Mouse (Mus musculus) liver, adult 2 months (tissue): Measurements from ENCODE around the gene Syngap1. TPM values are rescaled to one million over a fixed set of nuclear protein-coding genes. Genes with fewer than 3 reads are reported as not detected.
A peak's percentile ranks its signal among the peaks of the same experiment; 100 is the strongest.
"Not testable (repeated sequence)": the region's sequence is repeated elsewhere in the genome, so short reads cannot be mapped to it uniquely, and the experiment has no call there.

Source experiments
- DNase-seq: peaks from one replicate; pipeline ENCODE4 v3.0.0-alpha.2; 2011; ENCODE audit warnings: low read depth, low spot score; ENCODE audit errors: extremely low read depth
- H3K27ac ChIP-seq: fragments of 200-500 bp; replicated peaks from 2 replicates; pipeline ENCODE4 v1.5.1; 2012; ENCODE audit warnings: low read depth, mild to moderate bottlenecking, control low read depth, inconsistent platforms, low read length; ENCODE audit not compliant: insufficient read depth
- H3K27me3 ChIP-seq: fragments of 200-500 bp; 2 replicates; pipeline ENCODE4 v1.6.1; 2012; ENCODE audit warnings: mild to moderate bottlenecking, moderate library complexity, low read length, inconsistent platforms; ENCODE audit not compliant: control insufficient read depth, insufficient read depth
- H3K36me3 ChIP-seq: fragments of 200-500 bp; 2 replicates; pipeline ENCODE4 v1.6.1; 2012; ENCODE audit warnings: low read length, inconsistent platforms; ENCODE audit not compliant: control insufficient read depth, insufficient read depth
- H3K4me1 ChIP-seq: fragments of 200-500 bp; 2 replicates; pipeline ENCODE4 v1.6.1; 2011; ENCODE audit warnings: low read length; ENCODE audit not compliant: control insufficient read depth, insufficient read depth
- H3K4me3 ChIP-seq: fragments of 200-500 bp; 2 replicates; pipeline ENCODE4 v1.5.1; 2011; ENCODE audit warnings: low read depth, mild to moderate bottlenecking, control low read depth, low read length, moderate library complexity; ENCODE audit not compliant: insufficient read depth
- H3K79me2 ChIP-seq: fragments of 200-500 bp; 2 replicates; pipeline ENCODE4 v1.6.1; 2012; ENCODE audit warnings: inconsistent platforms, mild to moderate bottlenecking, low read length, moderate library complexity; ENCODE audit not compliant: control insufficient read depth, insufficient read depth
- H3K9ac ChIP-seq: fragments of 200-500 bp; 2 replicates; pipeline ENCODE4 v1.6.1; 2012; ENCODE audit warnings: low read depth, mild to moderate bottlenecking, control low read depth, inconsistent platforms, low read length
- CTCF ChIP-seq: fragments of 200-500 bp; IDR thresholded peaks from 2 replicates; pipeline ENCODE4 v1.5.1; 2011; ENCODE audit warnings: low read depth, low read length, control low read depth
- POLR2A ChIP-seq: fragments of 200-500 bp; IDR thresholded peaks from 2 replicates; pipeline ENCODE4 v1.6.1; 2011; ENCODE audit warnings: low read length, control low read depth; ENCODE audit not compliant: insufficient read depth; ENCODE audit errors: extremely low read depth
- WGBS: fragments of 180-500 bp; shearing (Covaris S2); methylation state at CpG from one replicate; pipeline ENCODE4 v1.1.7; 2018; 5-methylcytosine and 5-hydroxymethylcytosine counted together
- polyA plus RNA-seq: library from polyadenylated mRNA; depleted of rRNA; stranded (reverse); fragments of >200 nt; gene quantifications from 2 replicates; pipeline ENCODE4 v1.2.3, GENCODE M21; 2012
- total RNA-seq: library from RNA; depleted of rRNA; stranded (reverse); fragments of >200 nt; gene quantifications from 2 replicates; pipeline ENCODE4 v1.2.3, GENCODE M21; 2014

The Syngap1 gene
- total and polyA plus RNA-seq, 2 experiments: 0.92 to 2.3 TPM

GRCm38 (mm10) chr17:26975415-26975814 is 34.4 kb downstream of the Syngap1 start:
- TF ChIP-seq POLR2A: no peak
- no peak for TF ChIP-seq CTCF
- H3K27ac ChIP-seq: no peak overlapping the region
- no peak for DNase-seq
- H3K4me1 ChIP-seq: peaks cover 4% of the 10 kb centered on the region; the same call in 1 of the 2 replicates
- no peak overlapping the region for H3K9ac ChIP-seq
- 0 out of 2 replicates have a peak, but pooled peaks cover 2% of the 10 kb centered on the region for H3K36me3 ChIP-seq
- H3K4me3 ChIP-seq: no peak overlapping the region
- no peaks in the 10 kb centered on the region for H3K27me3 ChIP-seq
- H3K79me2 ChIP-seq: peaks cover 10% of the 10 kb centered on the region

GRCm38 (mm10) chr17:26977354-26977753 is 36.3 kb downstream of the Syngap1 start:
- H3K4me1 ChIP-seq, H3K4me3 ChIP-seq, H3K9ac ChIP-seq, H3K79me2 ChIP-seq, H3K36me3 ChIP-seq, H3K27me3 ChIP-seq, H3K27ac ChIP-seq, DNase-seq: not testable (repeated sequence)
- 92% methylated on average over 6 of the region's 6 CpGs for WGBS

- Histone ChIP-seq H3K4me3 (no peak overlapping the region), H3K79me2 (no peaks in the 10 kb centered on the region; the same call in 1 of the 2 replicates), H3K9ac (no peak overlapping the region), H3K27me3 (no peaks in the 10 kb centered on the region), H3K36me3 (0 out of 2 replicates have a peak, but pooled peaks cover 2% of the 10 kb centered on the region), H3K4me1 (no peaks in the 10 kb centered on the region; the same call in 1 of the 2 replicates), H3K27ac (no peak overlapping the region)
- DNase-seq: no peak
- WGBS: 66% methylated on average over 2 of the region's 2 CpGs
- no peak for TF ChIP-seq CTCF
- TF ChIP-seq POLR2A: no peak
These were observed 38.4 kb downstream of the Syngap1 start for GRCm38 (mm10) chr17:26979426-26979825.

- Histone ChIP-seq H3K36me3 (0 out of 2 replicates have a peak, but pooled peaks cover 2% of the 10 kb centered on the region), H3K4me3 (no peak overlapping the region), H3K79me2 (no peaks in the 10 kb centered on the region), H3K27me3 (no peaks in the 10 kb centered on the region), H3K27ac (no peak overlapping the region), H3K4me1 (0 out of 2 replicates have a peak, but pooled peaks cover 2% of the 10 kb centered on the region), H3K9ac (no peak overlapping the region)
- 72% methylated on average over 2 of the region's 2 CpGs for WGBS
- no peak for DNase-seq
- TF ChIP-seq POLR2A (no peak), CTCF (no peak)
These were observed 40.0 kb downstream of the Syngap1 start for GRCm38 (mm10) chr17:26981050-26981449.

- H3K79me2 ChIP-seq: no peaks in the 10 kb centered on the region
- no peaks in the 10 kb centered on the region for H3K36me3 ChIP-seq
These were observed 42.3 kb downstream of the Syngap1 start for GRCm38 (mm10) chr17:26983382-26983781.

GRCm38 (mm10) chr17:26985503-26986179 is 44.6 kb downstream of the Syngap1 start:
- 29% methylated on average over 10 of the region's 10 CpGs for WGBS
- no peaks in the 10 kb centered on the region for H3K36me3 ChIP-seq
- H3K27me3 ChIP-seq: no peaks in the 10 kb centered on the region
- H3K9ac ChIP-seq: 0 out of 2 replicates have a peak overlapping the region, but pooled peaks have one; percentile 8
- peak; percentile 95 for DNase-seq
- H3K27ac ChIP-seq: peak overlapping the region; percentile 73
- TF ChIP-seq CTCF (no peak), POLR2A (no peak)
- H3K4me1 ChIP-seq: 0 out of 2 replicates have a peak, but pooled peaks cover 2% of the 10 kb centered on the region
- no peak overlapping the region; the same call in 1 of the 2 replicates for H3K4me3 ChIP-seq
- no peaks in the 10 kb centered on the region for H3K79me2 ChIP-seq

More at GRCm38 (mm10) chr17:26983382-26983781, 42.3 kb downstream of the Syngap1 start:
- no peak overlapping the region for H3K27ac ChIP-seq
- DNase-seq: no peak
- no peak for TF ChIP-seq POLR2A
- no peak for TF ChIP-seq CTCF
- no peak overlapping the region for H3K4me3 ChIP-seq
- H3K27me3 ChIP-seq: no peaks in the 10 kb centered on the region
- no peak overlapping the region for H3K9ac ChIP-seq
- 0 out of 2 replicates have a peak, but pooled peaks cover 2% of the 10 kb centered on the region for H3K4me1 ChIP-seq
- 86% methylated on average over 4 of the region's 4 CpGs for WGBS
